Mouse (Mus musculus) limb, embryonic 14.5 days (tissue): Measurements from ENCODE around the gene Speer4f1. TPM values are rescaled to one million over a fixed set of nuclear protein-coding genes. Genes with fewer than 3 reads are reported as not detected.

Experiments
- ATAC-seq: fragments of 200-750 bp; cut with Nextera tagmentation; 2 replicates; pipeline ENCODE4 v1.8.0; 2017; ENCODE audit warnings: low read depth, moderate number of reproducible peaks, moderate TSS enrichment; ENCODE audit not compliant: low FRiP score
- DNase-seq: peaks from one replicate; pipeline ENCODE4 v3.0.0-alpha.2; 2015; ENCODE audit warnings: low spot score
- H3K27ac ChIP-seq: fragments of 300-500 bp; sonication (generic); replicated peaks from 2 replicates; pipeline ENCODE4 v1.5.1; 2014; ENCODE audit warnings: low read depth, mild to moderate bottlenecking, low read length, moderate library complexity, mixed read lengths
- H3K27me3 ChIP-seq: fragments of 300-500 bp; sonication (generic); 2 replicates; pipeline ENCODE4 v1.6.1; 2014; ENCODE audit warnings: low read length, mixed read lengths; ENCODE audit not compliant: control insufficient read depth, insufficient read depth
- H3K36me3 ChIP-seq: fragments of 300-500 bp; sonication (generic); 2 replicates; pipeline ENCODE4 v1.6.1; 2014; ENCODE audit warnings: mild to moderate bottlenecking, low read length, moderate library complexity, mixed read lengths; ENCODE audit not compliant: control insufficient read depth, insufficient read depth
- H3K4me1 ChIP-seq: fragments of 300-500 bp; sonication (generic); 2 replicates; pipeline ENCODE4 v1.6.1; 2014; ENCODE audit warnings: antibody characterized with exemption, low read length, mixed read lengths; ENCODE audit not compliant: control insufficient read depth, insufficient read depth
- H3K4me2 ChIP-seq: fragments of 300-500 bp; sonication (generic); replicated peaks from 2 replicates; pipeline ENCODE4 v1.6.1; 2014; ENCODE audit warnings: low read depth, mild to moderate bottlenecking, low read length, moderate library complexity; ENCODE audit not compliant: severe bottlenecking
- H3K4me3 ChIP-seq: fragments of 300-500 bp; sonication (generic); replicated peaks from 2 replicates; pipeline ENCODE4 v1.5.1; 2014; ENCODE audit warnings: low read length
- H3K9ac ChIP-seq: fragments of 300-500 bp; sonication (generic); 2 replicates; pipeline ENCODE4 v1.6.1; 2014; ENCODE audit warnings: mild to moderate bottlenecking, low read depth, low read length, moderate library complexity; ENCODE audit not compliant: severe bottlenecking
- H3K9me3 ChIP-seq: fragments of 300-500 bp; sonication (generic); 2 replicates; pipeline ENCODE4 v1.6.1; 2016; ENCODE audit warnings: low read length; ENCODE audit not compliant: control insufficient read depth
- POLR2A ChIP-seq: fragments of 200-500 bp; IDR thresholded peaks from 2 replicates; pipeline ENCODE4 v1.8.0; 2012; ENCODE audit warnings: inconsistent platforms, mild to moderate bottlenecking, moderate library complexity, borderline replicate concordance; ENCODE audit not compliant: insufficient read depth, insufficient read length; ENCODE audit errors: extremely low read depth
- WGBS: fragments of 180-500 bp; shearing (Covaris S2); extraction: QIAGEN DNeasy Blood & Tissue Kit; methylation state at CpG from one replicate; pipeline ENCODE4 v1.1.7; 2014; 5-methylcytosine and 5-hydroxymethylcytosine counted together
- polyA plus RNA-seq, 2 experiments: library from polyadenylated mRNA; depleted of rRNA in 1 of 2; stranded (reverse) in 1 of 2; unstranded in 1 of 2; fragments of >200 nt; fragmentation: Nextera tagmentation in 1 of 2; extraction: Ambion mirVana in 1 of 2; gene quantifications; 2 replicates each; pipeline versions ENCODE4 v1.2.1 to v1.2.3; 2012 to 2014

Speer4f1 gene
- polyA plus RNA-seq, 2 experiments, result not detected

GRCm38 (mm10) chr5:17496650-17497049, 20.8 kb downstream of the Speer4f1 start:
- H3K9ac ChIP-seq, result no peak overlapping the region
- H3K27me3 ChIP-seq, result no peaks in the 10 kb centered on the region
- no peak overlapping the region for H3K4me3 ChIP-seq
- WGBS, result 81% methylated on average over 5 of the region's 5 CpGs
- H3K9me3 ChIP-seq, result no peaks in the 10 kb centered on the region
- H3K36me3 ChIP-seq, result no peaks in the 10 kb centered on the region
- no peaks in the 10 kb centered on the region for H3K4me1 ChIP-seq
- DNase-seq (no peak), ATAC-seq (no peak)
- TF ChIP-seq POLR2A, result no peak
- H3K4me2 ChIP-seq, result no peak overlapping the region
- no peak overlapping the region for H3K27ac ChIP-seq

GRCm38 (mm10) chr5:17499873-17500329, 24.0 kb downstream of the Speer4f1 start:
- no peak overlapping the region for H3K4me2 ChIP-seq
- TF ChIP-seq POLR2A, result no peak
- DNase-seq (no peak), ATAC-seq (no peak)
- no peaks in the 10 kb centered on the region for H3K27me3 ChIP-seq
- no peak overlapping the region for H3K27ac ChIP-seq
- 82% methylated on average over 1 of the region's 1 CpGs for WGBS
- no peak overlapping the region for H3K9ac ChIP-seq
- no peaks in the 10 kb centered on the region for H3K9me3 ChIP-seq
- no peak overlapping the region for H3K4me3 ChIP-seq
- H3K36me3 ChIP-seq, result no peaks in the 10 kb centered on the region
- H3K4me1 ChIP-seq, result no peaks in the 10 kb centered on the region

GRCm38 (mm10) chr5:17500866-17501265, 25.0 kb downstream of the Speer4f1 start:
- no peaks in the 10 kb centered on the region for H3K27me3 ChIP-seq
- TF ChIP-seq POLR2A, result no peak
- no peak overlapping the region for H3K4me2 ChIP-seq
- no peak overlapping the region for H3K9ac ChIP-seq
- ATAC-seq (no peak), DNase-seq (no peak)
- 54% methylated on average over 1 of the region's 1 CpGs for WGBS
- no peak overlapping the region for H3K4me3 ChIP-seq
- H3K27ac ChIP-seq, result no peak overlapping the region
- no peaks in the 10 kb centered on the region for H3K4me1 ChIP-seq
- no peaks in the 10 kb centered on the region for H3K36me3 ChIP-seq
- no peaks in the 10 kb centered on the region for H3K9me3 ChIP-seq

GRCm38 (mm10) chr5:17505540-17505939, 29.6 kb downstream of the Speer4f1 start:
- Histone ChIP-seq H3K9ac (no peak overlapping the region), H3K27ac (no peak overlapping the region), H3K36me3 (no peaks in the 10 kb centered on the region), H3K4me1 (no peaks in the 10 kb centered on the region), H3K4me2 (no peak overlapping the region), H3K9me3 (no peaks in the 10 kb centered on the region), H3K27me3 (no peaks in the 10 kb centered on the region), H3K4me3 (no peak overlapping the region)
- DNase-seq, result no peak
- TF ChIP-seq POLR2A, result no peak
- no peak for ATAC-seq

GRCm38 (mm10) chr5:17508038-17508437, 32.1 kb downstream of the Speer4f1 start:
- no peak overlapping the region for H3K4me2 ChIP-seq
- ATAC-seq (no peak), DNase-seq (no peak)
- 76% methylated on average over 3 of the region's 3 CpGs for WGBS
- no peaks in the 10 kb centered on the region for H3K9me3 ChIP-seq
- H3K9ac ChIP-seq, result no peak overlapping the region
- no peaks in the 10 kb centered on the region for H3K27me3 ChIP-seq
- no peak overlapping the region for H3K27ac ChIP-seq
- no peaks in the 10 kb centered on the region for H3K4me1 ChIP-seq
- H3K36me3 ChIP-seq, result no peaks in the 10 kb centered on the region
- no peak overlapping the region for H3K4me3 ChIP-seq
- no peak for TF ChIP-seq POLR2A

Other genes starting within 250 kb of the Speer4f1 start
- not detected in 2 replicates for gene Speer4f2, start 102.9 kb upstream of the Speer4f1 start, polyA plus RNA-seq (2012; rRNA removed)
- gene Speer4f2, start 102.9 kb upstream of the Speer4f1 start, polyA plus RNA-seq (2014; fragmentation: Nextera tagmentation; extraction: Ambion mirVana), result not detected in 2 replicates
- gene Sema3c, start 98.2 kb downstream of the Speer4f1 start, polyA plus RNA-seq (2012; rRNA removed), result 28.3 and 29.5 TPM in 2 replicates
- gene Sema3c, start 98.2 kb downstream of the Speer4f1 start, polyA plus RNA-seq (2014; fragmentation: Nextera tagmentation; extraction: Ambion mirVana), result 71.5 and 73.6 TPM in 2 replicates